Mouse (Mus musculus) CH12.LX (cell line): ENCODE measurements around the gene Fam71e1. TPM values are rescaled to one million over a fixed set of nuclear protein-coding genes. Genes with fewer than 3 reads are reported as not detected.

Experiments
- DNase-seq: peaks from one replicate; pipeline ENCODE4 v3.0.0-alpha.2; 2013; ENCODE audit errors: extremely low read depth
- H3K27ac ChIP-seq: 2 replicates; pipeline ENCODE4 v1.5.1; 2012; ENCODE audit warnings: low read depth, mild to moderate bottlenecking, control low read depth, moderate library complexity; ENCODE audit not compliant: insufficient read depth
- H3K27me3 ChIP-seq: replicated peaks from 2 replicates; pipeline ENCODE3; 2012; ENCODE audit warnings: inconsistent platforms
- H3K36me3 ChIP-seq, 2 experiments: replicated peaks in 1 of 2; 2 replicates each; pipeline versions ENCODE3 to v1.6.1; 2012; ENCODE audit warnings: inconsistent platforms in 1 of 2, low read length in 1 of 2, mild to moderate bottlenecking in 1 of 2, mixed read lengths in 1 of 2, moderate library complexity in 1 of 2; ENCODE audit not compliant: control insufficient read depth in 1 of 2, insufficient read depth in 1 of 2
- H3K4me1 ChIP-seq, 2 experiments: 2 replicates each; pipeline ENCODE4 v1.6.1; 2012; ENCODE audit warnings: inconsistent platforms in 1 of 2, moderate library complexity in 1 of 2; ENCODE audit not compliant: insufficient read depth in 2 of 2, control insufficient read depth in 1 of 2
- H3K4me2 ChIP-seq: 2 replicates; pipeline ENCODE4 v1.6.1; 2012; ENCODE audit warnings: low read depth, mild to moderate bottlenecking, control low read depth; ENCODE audit not compliant: poor library complexity, insufficient read depth, severe bottlenecking
- H3K4me3 ChIP-seq, 3 experiments: fragments of 150-350 bp in 1 of 3; sonication (generic) in 1 of 3; replicated peaks in 1 of 3; 2 replicates each; pipeline versions ENCODE3 to v1.5.1; 2011 to 2012; ENCODE audit warnings: low read depth in 2 of 3, low read length in 2 of 3, mild to moderate bottlenecking in 2 of 3, moderate library complexity in 2 of 3, control low read depth in 1 of 3, improper control_type of control experiment in 1 of 3, inconsistent platforms in 1 of 3, mixed read lengths in 1 of 3; ENCODE audit not compliant: poor library complexity in 1 of 3
- H3K79me2 ChIP-seq: replicated peaks from 2 replicates; pipeline ENCODE4 v1.6.1; 2012; ENCODE audit warnings: mild to moderate bottlenecking, moderate library complexity; ENCODE audit not compliant: control insufficient read depth, poor library complexity, insufficient read depth, severe bottlenecking; ENCODE audit errors: extremely low read depth
- H3K9ac ChIP-seq: 2 replicates; pipeline ENCODE4 v1.6.1; 2012; ENCODE audit warnings: low read depth, mild to moderate bottlenecking, control low read depth, moderate library complexity; ENCODE audit not compliant: insufficient read depth
- H3K9me3 ChIP-seq: replicated peaks from 2 replicates; pipeline ENCODE3; 2012; ENCODE audit warnings: low read length, inconsistent platforms, mixed read lengths
- BHLHE40 ChIP-seq: IDR thresholded peaks from 2 replicates; pipeline ENCODE4 v1.6.1; 2011; ENCODE audit warnings: mild to moderate bottlenecking, low read depth, low read length, improper control_type of control experiment
- CHD1 ChIP-seq: IDR thresholded peaks from 2 replicates; pipeline ENCODE4 v1.6.1; 2012; ENCODE audit warnings: low read depth, low read length, improper control_type of control experiment, inconsistent platforms
- CHD2 ChIP-seq: IDR thresholded peaks from 2 replicates; pipeline ENCODE4 v1.6.1; 2011; ENCODE audit warnings: low read length, improper control_type of control experiment
- CTCF ChIP-seq, 2 experiments: IDR thresholded peaks in 1 of 2; conservative IDR thresholded peaks in 1 of 2; 2 replicates each; pipeline ENCODE4 v1.5.1; 2011 to 2012; ENCODE audit warnings: low read depth in 2 of 2, low read length in 2 of 2, improper control_type of control experiment in 1 of 2, inconsistent platforms in 1 of 2, mild to moderate bottlenecking in 1 of 2, moderate library complexity in 1 of 2
- E2F4 ChIP-seq: IDR thresholded peaks from 2 replicates; pipeline ENCODE4 v1.6.1; 2011; ENCODE audit warnings: low read depth, low read length, improper control_type of control experiment; ENCODE audit not compliant: insufficient replicate concordance
- ELF1 ChIP-seq: IDR thresholded peaks from 2 replicates; pipeline ENCODE4 v1.6.1; 2014; ENCODE audit warnings: low read depth, mild to moderate bottlenecking, inconsistent platforms, low read length, improper control_type of control experiment
- EP300 ChIP-seq: IDR thresholded peaks from 2 replicates; pipeline ENCODE4 v1.6.1; 2011; ENCODE audit warnings: low read length, improper control_type of control experiment
- ETS1 ChIP-seq: conservative IDR thresholded peaks from 2 replicates; pipeline ENCODE4 v1.6.1; 2012; ENCODE audit warnings: low read depth, mild to moderate bottlenecking, inconsistent platforms, low read length, improper control_type of control experiment, moderate library complexity
- GABPA ChIP-seq: IDR thresholded peaks from 2 replicates; pipeline ENCODE4 v1.6.1; 2012; ENCODE audit warnings: low read depth, low read length, improper control_type of control experiment, inconsistent platforms; ENCODE audit not compliant: insufficient replicate concordance
- HCFC1 ChIP-seq: IDR thresholded peaks from 2 replicates; pipeline ENCODE4 v1.6.1; 2012; ENCODE audit warnings: low read depth, mild to moderate bottlenecking, inconsistent platforms, low read length, improper control_type of control experiment
- JUN ChIP-seq: IDR thresholded peaks from 2 replicates; pipeline ENCODE4 v1.6.1; 2011; ENCODE audit warnings: low read depth, mild to moderate bottlenecking, low read length, improper control_type of control experiment, moderate library complexity; ENCODE audit not compliant: insufficient read depth
- JUND ChIP-seq: conservative IDR thresholded peaks from 2 replicates; pipeline ENCODE4 v1.6.1; 2011; ENCODE audit warnings: low read depth, low read length, improper control_type of control experiment
- KAT2A ChIP-seq: IDR thresholded peaks from 2 replicates; pipeline ENCODE4 v1.6.1; 2012; ENCODE audit warnings: low read length, improper control_type of control experiment, inconsistent platforms; ENCODE audit not compliant: insufficient replicate concordance
- MAX ChIP-seq: IDR thresholded peaks from 2 replicates; pipeline ENCODE4 v1.6.1; 2011; ENCODE audit warnings: low read length, improper control_type of control experiment
- MAZ ChIP-seq: IDR thresholded peaks from 2 replicates; pipeline ENCODE4 v1.6.1; 2012; ENCODE audit warnings: low read depth, mild to moderate bottlenecking, inconsistent platforms, low read length, improper control_type of control experiment, moderate library complexity
- MXI1 ChIP-seq: IDR thresholded peaks from 2 replicates; pipeline ENCODE4 v1.6.1; 2011; ENCODE audit warnings: mild to moderate bottlenecking, low read depth, low read length, improper control_type of control experiment
- MYC ChIP-seq: IDR thresholded peaks from 2 replicates; pipeline ENCODE4 v1.6.1; 2011; ENCODE audit warnings: low read depth, mild to moderate bottlenecking, improper control_type of control experiment, low read length
- NELFE ChIP-seq: IDR thresholded peaks from 2 replicates; pipeline ENCODE4 v1.6.1; 2011; ENCODE audit warnings: low read depth, low read length, improper control_type of control experiment
- PAX5 ChIP-seq: IDR thresholded peaks from 2 replicates; pipeline ENCODE4 v1.6.1; 2012; ENCODE audit warnings: low read length, inconsistent platforms, mixed read lengths
- POLR2A ChIP-seq: IDR thresholded peaks from 2 replicates; pipeline ENCODE4 v1.6.1; 2011; ENCODE audit warnings: low read depth, mild to moderate bottlenecking, improper control_type of control experiment, low read length
- POLR2AphosphoS2 ChIP-seq: IDR thresholded peaks from 2 replicates; pipeline ENCODE4 v1.6.1; 2011; ENCODE audit warnings: low read depth, low read length, improper control_type of control experiment
- RAD21 ChIP-seq: IDR thresholded peaks from 2 replicates; pipeline ENCODE4 v1.6.1; 2011; ENCODE audit warnings: low read depth, mild to moderate bottlenecking, low read length, improper control_type of control experiment, moderate library complexity
- RCOR1 ChIP-seq: conservative IDR thresholded peaks from 2 replicates; pipeline ENCODE4 v1.6.1; 2012; ENCODE audit warnings: low read depth, mild to moderate bottlenecking, inconsistent platforms, low read length, improper control_type of control experiment
- SIN3A ChIP-seq: IDR thresholded peaks from 2 replicates; pipeline ENCODE4 v1.6.1; 2012; ENCODE audit warnings: low read length, improper control_type of control experiment, inconsistent platforms
- TBP ChIP-seq: conservative IDR thresholded peaks from 2 replicates; pipeline ENCODE4 v1.6.1; 2011; ENCODE audit warnings: low read depth, low read length, improper control_type of control experiment
- TCF12 ChIP-seq: IDR thresholded peaks from 2 replicates; pipeline ENCODE4 v1.6.1; 2014; ENCODE audit warnings: low read depth, mild to moderate bottlenecking, inconsistent platforms, low read length, improper control_type of control experiment
- USF1 ChIP-seq: IDR thresholded peaks from 2 replicates; pipeline ENCODE4 v1.6.1; 2014; ENCODE audit warnings: low read depth, mild to moderate bottlenecking, inconsistent platforms, low read length, improper control_type of control experiment
- USF2 ChIP-seq: conservative IDR thresholded peaks from 2 replicates; pipeline ENCODE4 v1.6.1; 2011; ENCODE audit warnings: low read depth, low read length, improper control_type of control experiment
- ZC3H11A ChIP-seq: IDR thresholded peaks from 2 replicates; pipeline ENCODE4 v1.6.1; 2012; ENCODE audit warnings: low read depth, mild to moderate bottlenecking, inconsistent platforms, low read length, improper control_type of control experiment
- ZKSCAN1 ChIP-seq: IDR thresholded peaks from 2 replicates; pipeline ENCODE4 v1.6.1; 2012; ENCODE audit warnings: low read depth, inconsistent platforms, low read length, improper control_type of control experiment, borderline replicate concordance
- ZMIZ1 ChIP-seq: IDR thresholded peaks from 2 replicates; pipeline ENCODE4 v1.6.1; 2012; ENCODE audit warnings: low read depth, mild to moderate bottlenecking, inconsistent platforms, low read length, improper control_type of control experiment
- ZNF384 ChIP-seq: IDR thresholded peaks from 2 replicates; pipeline ENCODE4 v1.6.1; 2012; ENCODE audit warnings: low read depth, low read length, improper control_type of control experiment, inconsistent platforms
- dilution Hi-C: fragments of 300-500 bp; cut with MboI; formaldehyde crosslinking; loops from 2 replicates; pipeline ENCODE4 v1.14.3; 2020; ENCODE audit warnings: low sequenced_read_pairs; ENCODE audit not compliant: extremely low pct_unique_long_range_greater_than_20kb, extremely low pct_ligation_motif_present
- in situ Hi-C: fragments of 300-500 bp; cut with MboI; formaldehyde crosslinking; loops from 3 replicates; pipeline ENCODE4 v1.14.3; 2019; ENCODE audit warnings: low sequenced_read_pairs, low pct_ligation_motif_present, low pct_unique_long_range_greater_than_20kb, mixed read lengths
- polyA plus RNA-seq: library from polyadenylated mRNA; unstranded; fragments of >175 nt; gene quantifications from 2 replicates; pipeline ENCODE4 v1.2.1, GENCODE M21; 2012; ENCODE audit warnings: low read depth; ENCODE audit not compliant: insufficient read length
- total RNA-seq, 2 experiments: library from RNA; depleted of rRNA; stranded (reverse); fragments of 300-350 nt in 1 of 2; fragments of >200 nt in 1 of 2; gene quantifications; 2 replicates each; pipeline ENCODE4 v1.2.3; 2012 to 2014

The Fam71e1 gene
- total and polyA plus RNA-seq, 3 experiments = 0.39 to 1.2 TPM; not detected in 1

DNA sequence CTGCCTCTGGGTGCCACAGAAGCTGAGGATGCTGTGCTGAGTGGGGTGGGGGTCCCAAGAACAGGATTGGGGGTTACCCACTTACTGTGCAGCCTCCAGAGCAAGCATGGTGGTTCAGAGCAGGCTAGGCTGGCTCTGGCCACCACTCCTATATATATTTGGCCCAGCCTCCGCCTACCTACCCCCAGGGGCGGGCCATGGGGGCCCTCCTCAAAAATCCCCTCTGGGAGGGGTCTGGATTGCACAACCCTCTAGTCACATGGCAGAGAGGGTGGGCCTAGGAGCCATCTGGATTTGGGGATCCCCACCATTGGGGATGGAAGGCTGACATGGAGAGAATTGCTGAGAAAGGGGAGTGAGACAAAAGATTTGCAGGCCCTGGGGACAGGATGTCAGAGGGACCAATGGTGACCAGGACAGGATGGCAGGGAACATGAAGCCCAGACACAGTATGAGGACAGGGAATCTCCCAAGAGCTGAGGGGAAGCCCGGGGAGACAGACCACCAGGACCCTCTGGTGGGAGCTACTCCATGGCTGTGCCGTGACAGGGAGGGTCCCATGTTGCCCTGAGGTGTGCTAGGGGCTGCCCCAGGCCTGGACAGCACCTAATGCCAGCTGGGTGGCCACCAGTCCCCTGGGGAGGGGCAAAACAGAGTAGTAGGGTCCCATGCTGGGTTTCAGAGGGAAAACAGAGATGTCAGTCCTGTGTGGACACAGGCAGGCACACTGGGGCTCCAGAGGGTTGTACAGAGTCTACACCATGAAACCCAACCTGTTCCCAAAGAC lies 35.8 kb downstream of the Fam71e1 start, which contains the start of gene Spib:
Spib (minus strand) TSS at position 126 of the 787 bp plus-strand sequence.
- peak within 1 kb of the TSS; percentile 65 to 77 (median 72) for H3K4me3 ChIP-seq
- H3K4me1 ChIP-seq = peaks cover 48 to 57% of the 10 kb centered on the region in 2 experiments
- peak within 1 kb of the TSS; percentile 77 for H3K9ac ChIP-seq
- peak within 1 kb of the TSS; percentile 52 for H3K4me2 ChIP-seq
- dilution Hi-C loops = no loop called here
- DNase-seq = peak; percentile 75
- TF ChIP-seq BHLHE40 = peak; percentile 60; the same call in 1 of the 2 replicates
- TF ChIP-seq CHD1 = no peak
- no peak for TF ChIP-seq KAT2A
- peak; percentile 51; the same call in 1 of the 2 replicates for TF ChIP-seq EP300
- TF ChIP-seq USF1 = peak; percentile 78
- peak; percentile 91; the same call in 1 of the 2 replicates for TF ChIP-seq TCF12
- 0 out of 2 replicates have a peak, but pooled peaks have one; percentile 15 for TF ChIP-seq RCOR1
- no peak for TF ChIP-seq ZC3H11A
- 0 out of 2 replicates have a peak, but pooled peaks have one; percentile 31 for TF ChIP-seq SIN3A
- TF ChIP-seq TBP = peak; percentile 95
- TF ChIP-seq RAD21 = no peak
- peak; percentile 88 for TF ChIP-seq ETS1
- no peak for TF ChIP-seq ZKSCAN1
- peak; percentile 51 for TF ChIP-seq MXI1
- no peak for TF ChIP-seq GABPA
- peak; percentile 49; the same call in 1 of the 2 replicates for TF ChIP-seq CHD2
- TF ChIP-seq POLR2A = peak; percentile 95
- TF ChIP-seq JUND = no peak
- TF ChIP-seq PAX5 = no peak
- no peak for TF ChIP-seq E2F4
- no peak for TF ChIP-seq HCFC1
- no peak for TF ChIP-seq ZNF384
- peak; percentile 98 for TF ChIP-seq ZMIZ1
- TF ChIP-seq MAX = 0 out of 2 replicates have a peak, but pooled peaks have one; percentile 35
- no peak for TF ChIP-seq ELF1
- TF ChIP-seq JUN = no peak
- peak; percentile 97 for TF ChIP-seq NELFE
- no peak for TF ChIP-seq CTCF (conservative IDR thresholded peaks at IDR 0.05 in 1 of 2, IDR thresholded peaks at IDR 0.05 in 1 of 2; ENCODE audit: low read depth in 2 of 2, low read length in 2 of 2)
- TF ChIP-seq MAZ = peak; percentile 93
- peak; percentile 35; the same call in 1 of the 2 replicates for TF ChIP-seq USF2
- TF ChIP-seq POLR2AphosphoS2 = peak; percentile 81; the same call in 1 of the 2 replicates
- peak; percentile 61; the same call in 1 of the 2 replicates for TF ChIP-seq MYC
- H3K9me3 ChIP-seq = no peaks in the 10 kb centered on the region
- H3K27ac ChIP-seq = peak within 1 kb of the TSS; percentile 98
- H3K36me3 ChIP-seq = peaks cover 31 to 68% of the 10 kb centered on the region in 2 experiments
- in situ Hi-C loops = no loop called here
- peaks cover 10% of the 10 kb centered on the region for H3K79me2 ChIP-seq
- H3K27me3 ChIP-seq = no peaks in the 10 kb centered on the region
